Mouse (Mus musculus) G1E (cell line): ENCODE data around the gene Lrfn2.

Experiments
- CTCF ChIP-seq: IDR thresholded peaks from 2 replicates; pipeline ENCODE4 v1.5.1; 2012; ENCODE audit warnings: low read depth, low read length, inconsistent platforms, mixed read lengths
- POLR2AphosphoS5 ChIP-seq: IDR thresholded peaks from 2 replicates; pipeline ENCODE4 v1.6.1; 2012; ENCODE audit warnings: low read depth, low read length, inconsistent platforms; ENCODE audit not compliant: insufficient replicate concordance

DNA sequence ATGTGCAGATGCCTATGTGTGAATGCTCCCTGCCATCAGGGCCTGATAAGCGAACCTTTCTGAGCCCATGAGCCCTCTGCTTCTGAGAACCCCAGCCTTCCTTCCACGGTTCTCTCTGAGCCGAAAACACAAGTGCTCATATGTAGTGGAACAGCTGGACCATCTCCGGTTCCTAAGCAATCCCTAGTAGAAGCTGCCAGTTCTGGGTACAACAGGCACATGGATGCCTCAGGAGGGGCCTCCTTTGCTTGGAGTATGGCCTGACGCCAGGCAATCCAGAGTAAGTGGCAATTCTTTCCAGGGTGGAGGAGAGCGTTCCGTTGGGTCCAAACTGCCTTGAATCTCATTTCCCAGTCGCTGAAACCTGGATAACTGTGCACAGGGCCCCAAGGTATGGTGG lies 132.3 kb downstream of the Lrfn2 start:
- TF ChIP-seq CTCF: no peak
- TF ChIP-seq POLR2AphosphoS5: no peak
